Mouse (Mus musculus): ENCODE results near the gene Dscaml1.
A peak's percentile ranks its signal among the peaks of the same experiment; 100 is the strongest.

Dscaml1 gene

DNA sequence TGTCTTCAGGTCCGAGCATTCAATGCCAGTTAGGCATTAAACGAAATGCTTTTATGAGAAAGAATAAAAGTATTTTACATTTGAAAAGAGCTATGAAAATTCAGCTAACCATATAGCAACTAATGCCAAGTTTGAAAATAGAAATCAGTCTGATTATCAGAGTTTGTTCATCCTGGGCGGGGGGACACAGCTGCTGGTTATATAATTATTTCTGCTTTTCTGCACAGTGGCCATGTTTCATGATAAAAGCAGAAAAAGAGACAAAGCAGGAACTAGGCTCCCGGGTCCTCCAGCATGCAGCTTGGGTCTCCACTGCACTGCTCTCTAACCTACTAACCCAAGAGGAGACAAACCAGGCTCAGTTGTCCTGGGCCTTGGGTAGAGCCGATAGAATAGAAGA is 143.9 kb downstream of the Dscaml1 start:
- no peak for DNase-seq (ENCODE audit: low read depth, low spot score)

DNA sequence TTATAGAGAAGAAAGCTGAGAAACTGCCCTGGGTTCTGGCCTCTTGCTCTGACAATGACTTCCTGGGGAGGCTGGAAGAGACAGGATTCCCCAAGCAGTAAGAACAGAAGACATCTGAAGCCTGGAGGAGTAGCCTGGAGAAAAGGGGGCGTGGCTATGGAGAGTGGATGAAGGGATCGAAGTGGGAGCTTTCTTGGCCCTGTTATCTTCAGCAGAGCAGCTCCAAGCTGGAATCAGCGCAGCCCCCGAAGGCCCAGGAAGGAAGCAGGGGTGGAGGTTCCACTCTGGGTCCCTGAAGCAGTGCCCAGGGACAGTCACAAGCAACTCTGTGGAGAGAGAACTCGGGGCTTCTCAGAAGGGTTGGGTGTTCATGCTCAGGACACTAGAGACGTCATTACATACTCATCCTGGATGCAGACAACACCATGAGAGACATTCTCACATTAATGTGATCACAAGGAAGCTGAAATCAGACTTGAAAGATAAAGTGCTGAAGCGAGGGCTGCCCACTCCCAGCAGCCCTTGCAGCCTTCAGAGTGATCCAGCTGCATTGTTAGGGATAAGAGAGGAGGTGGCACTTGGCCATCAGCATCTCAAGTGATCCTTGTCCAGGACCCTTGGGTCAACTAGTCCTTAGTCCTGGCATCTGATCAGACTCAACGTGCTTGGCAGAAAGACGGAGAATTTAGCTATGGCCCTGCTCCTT is 146.5 kb downstream of the Dscaml1 start:
- DNase-seq (ENCODE audit: low read depth, low spot score), result no peak

DNA sequence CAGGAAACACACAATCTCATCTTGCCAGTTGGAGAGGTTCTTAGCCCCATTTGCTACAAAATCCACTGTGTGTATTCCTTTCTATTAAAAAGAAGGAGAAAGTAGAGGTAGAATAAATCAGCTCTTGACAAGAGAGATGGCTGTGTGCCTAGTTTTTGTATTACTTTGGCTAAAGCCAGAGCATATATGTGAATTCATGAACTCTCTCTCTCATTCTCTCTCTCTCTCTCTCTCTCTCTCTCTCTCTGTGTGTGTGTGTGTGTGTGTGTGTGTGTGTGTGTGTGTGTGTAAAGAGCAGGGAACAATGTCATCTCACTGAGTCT is 147.0 kb downstream of the Dscaml1 start:
- no peak for DNase-seq (ENCODE audit: low read depth, low spot score)

DNA sequence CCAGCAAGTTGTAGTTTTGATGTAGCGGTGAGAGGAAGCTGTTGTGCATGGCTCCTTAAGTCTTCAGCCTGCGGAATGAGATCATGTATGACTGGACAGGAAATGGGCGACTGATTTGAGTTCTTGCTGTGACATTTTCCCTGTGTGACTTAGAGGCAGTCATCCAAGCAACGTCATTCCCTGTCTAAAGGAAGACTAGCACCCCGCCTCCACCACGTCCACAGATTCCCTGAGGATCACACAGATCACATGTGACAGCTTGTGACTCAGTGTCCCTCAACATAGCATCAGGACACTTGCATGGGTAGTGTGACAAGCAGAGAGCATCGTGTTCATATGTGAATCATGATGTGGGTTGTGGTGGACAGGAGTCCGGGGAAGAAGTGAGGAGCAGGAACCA is 147.6 kb downstream of the Dscaml1 start:
- DNase-seq (ENCODE audit: low read depth, low spot score), result no peak

DNA sequence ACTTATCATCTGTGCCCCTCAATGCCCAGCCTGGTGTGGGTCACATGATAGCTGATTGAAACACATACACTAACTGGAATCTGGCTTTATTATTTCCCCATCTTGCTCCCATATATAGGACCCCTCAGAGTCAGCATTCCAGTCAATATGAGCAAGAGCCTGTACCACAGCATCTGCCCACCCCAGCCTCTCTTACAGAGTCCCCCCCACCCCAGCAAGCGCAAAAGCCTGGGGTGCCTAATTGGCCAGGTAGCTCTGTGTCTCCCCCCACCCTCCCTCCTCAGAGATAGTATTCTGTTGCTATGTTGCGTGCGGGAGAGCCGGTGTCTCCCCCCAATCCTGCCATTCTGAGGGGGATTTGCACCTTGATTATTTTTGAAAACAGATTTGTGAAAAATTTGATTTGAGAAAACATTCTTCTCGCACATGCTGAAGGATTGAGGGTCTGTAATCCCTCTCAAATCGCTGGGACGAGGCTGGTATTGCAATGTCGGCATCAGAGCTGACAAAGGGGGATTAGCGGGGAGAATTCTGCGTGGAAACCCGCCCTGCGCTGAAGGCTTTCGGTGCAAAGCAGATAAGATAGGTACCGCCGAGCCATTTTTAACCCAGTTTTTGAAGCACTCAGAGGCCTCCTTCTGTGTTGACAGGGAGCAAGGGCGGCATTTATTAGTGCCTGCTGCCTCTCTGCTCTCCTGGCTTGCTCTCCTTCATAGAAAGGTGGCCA is 153.8 kb downstream of the Dscaml1 start:
- DNase-seq (ENCODE audit: low read depth, low spot score), result peak; percentile 23

DNA sequence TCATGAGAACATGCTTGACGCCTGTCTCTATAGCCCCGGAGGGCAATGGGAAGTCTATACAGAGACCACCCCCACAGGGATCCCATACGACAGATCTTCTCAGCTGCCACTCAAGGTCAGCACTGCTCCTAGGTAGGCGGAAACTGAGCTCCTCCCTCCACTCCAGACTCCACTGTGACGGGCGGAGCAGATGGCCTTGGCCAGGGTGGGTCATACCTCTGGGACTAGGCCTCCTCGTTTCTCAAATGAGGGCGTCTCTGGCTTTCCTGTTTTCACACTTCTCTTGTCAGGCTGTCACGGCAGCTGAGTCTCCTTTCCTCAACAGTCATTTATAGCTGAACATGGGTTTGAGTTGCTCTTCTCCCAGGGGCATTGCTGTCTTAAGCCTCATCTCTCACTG is 160.0 kb downstream of the Dscaml1 start:
- DNase-seq (ENCODE audit: low read depth, low spot score), result no peak

DNA sequence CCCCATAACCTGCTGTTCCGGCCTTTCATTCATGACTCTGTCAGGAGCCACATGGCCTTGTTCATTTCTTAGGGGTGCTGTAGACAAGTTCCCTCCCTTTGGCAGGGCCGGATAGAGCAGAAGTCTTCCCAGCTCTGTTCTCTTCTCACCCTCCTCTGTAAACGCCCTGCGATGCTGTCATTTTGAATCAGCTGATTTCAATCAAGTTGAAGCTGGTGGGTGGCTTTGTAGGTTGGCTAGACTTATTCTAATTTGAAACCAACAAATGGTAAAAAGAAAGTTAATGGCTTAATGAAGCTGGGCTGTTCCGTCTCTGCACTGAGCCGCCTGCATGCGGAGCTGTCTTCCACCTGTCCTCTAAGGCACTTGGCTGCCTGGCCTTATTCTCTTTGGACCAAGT is 161.3 kb downstream of the Dscaml1 start:
- DNase-seq (ENCODE audit: low read depth, low spot score), result no peak

DNA sequence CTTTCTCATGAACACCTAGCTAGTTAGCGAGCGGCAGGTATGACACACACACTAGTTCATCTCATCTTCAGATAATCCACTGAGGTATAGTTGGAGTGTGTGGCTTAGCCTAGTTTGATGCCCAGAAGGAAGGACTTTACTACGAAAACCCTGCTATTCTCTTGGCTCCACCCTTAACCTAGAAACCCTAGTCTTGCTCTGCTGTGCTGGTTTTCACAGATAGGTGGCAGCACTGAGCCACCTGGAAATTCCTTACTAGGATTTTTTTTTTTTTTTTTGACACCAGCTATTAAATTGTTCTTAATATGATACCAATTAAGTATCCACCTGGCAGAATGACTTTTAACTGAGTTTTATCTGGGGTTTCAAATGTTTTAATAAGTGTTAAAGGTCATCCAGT is 163.4 kb downstream of the Dscaml1 start:
- peak; percentile 48 for DNase-seq (ENCODE audit: low read depth, low spot score)

DNA sequence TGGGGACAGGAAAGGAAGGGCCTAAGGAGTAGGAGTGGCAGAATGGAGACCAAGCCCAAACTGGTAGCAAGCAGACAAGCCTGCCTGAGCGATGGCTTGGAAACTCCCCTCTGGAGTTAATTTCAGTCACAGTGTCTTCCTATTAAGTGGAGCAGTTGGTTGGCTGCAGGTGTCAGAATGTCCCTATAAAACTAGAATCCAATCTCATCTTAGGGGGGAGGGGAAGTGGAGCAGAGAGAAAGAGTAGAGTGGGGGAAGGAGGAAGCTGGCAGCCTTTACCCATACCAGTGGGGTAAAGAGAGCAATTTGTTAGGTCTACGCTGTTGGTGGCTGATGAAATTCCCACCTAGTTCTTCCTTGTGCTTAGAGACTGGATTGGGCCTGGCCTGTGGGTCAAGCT is 164.6 kb downstream of the Dscaml1 start:
- DNase-seq (ENCODE audit: low read depth, low spot score), result no peak

DNA sequence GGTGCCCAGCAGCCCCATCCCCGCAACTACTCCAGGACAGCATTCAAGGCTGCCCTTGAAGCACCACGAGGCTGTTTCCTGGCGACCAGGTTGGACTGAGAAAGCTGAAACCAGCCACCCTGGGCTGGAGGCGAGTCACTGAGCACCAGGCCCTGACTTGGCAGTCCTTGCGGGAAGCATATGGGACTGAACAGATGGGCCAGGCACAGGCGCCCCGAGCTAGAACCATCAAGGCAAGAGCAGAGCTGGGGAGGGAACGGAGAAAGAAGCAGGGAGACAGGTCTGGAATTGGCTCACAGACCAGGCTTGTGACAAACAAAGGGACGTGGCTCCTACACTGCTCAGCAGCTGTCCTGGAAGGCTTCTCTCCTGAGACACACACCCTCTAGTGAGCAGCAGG is 165.9 kb downstream of the Dscaml1 start:
- no peak for DNase-seq (ENCODE audit: low read depth, low spot score)

DNA sequence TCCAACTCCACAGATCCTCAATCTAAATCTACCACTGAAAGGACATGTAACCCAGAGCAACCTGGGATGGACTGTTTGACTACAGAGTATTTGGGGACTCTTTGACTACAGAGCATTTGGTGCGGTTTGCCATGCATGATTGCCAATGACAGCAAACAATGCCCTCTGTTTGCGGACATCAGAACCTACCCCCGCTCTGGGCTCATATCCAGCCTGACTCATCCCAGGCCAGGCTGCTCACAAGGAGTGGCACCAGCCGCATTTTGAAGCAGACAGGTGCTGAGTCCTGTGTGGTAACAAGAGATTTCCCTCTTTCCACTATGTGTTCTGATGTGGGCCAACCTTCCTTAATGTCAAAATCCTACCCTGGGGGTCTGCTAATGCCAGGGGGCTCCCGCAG is 171.7 kb downstream of the Dscaml1 start:
- DNase-seq (ENCODE audit: low read depth, low spot score), result no peak

DNA sequence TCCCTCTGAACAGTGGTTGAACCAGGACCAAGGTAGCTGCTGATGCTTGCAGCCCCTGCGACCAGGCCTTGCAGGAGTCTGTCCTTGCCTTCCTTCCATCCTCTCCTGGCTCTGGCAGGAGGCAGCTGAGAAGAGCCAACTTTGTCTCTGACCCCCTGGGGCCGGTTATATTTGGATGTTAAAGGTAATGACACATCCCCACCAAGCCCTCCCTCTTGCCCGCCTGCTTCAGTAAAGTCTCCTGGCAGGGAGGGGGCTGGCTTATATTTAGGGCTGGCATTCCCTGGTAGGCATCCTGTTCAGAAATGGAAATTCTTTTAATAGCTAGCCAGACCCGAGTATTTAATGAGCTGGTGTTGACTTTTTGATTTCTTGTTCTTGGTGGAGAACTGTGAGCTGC is 172.9 kb downstream of the Dscaml1 start:
- DNase-seq (ENCODE audit: low read depth, low spot score), result no peak

DNA sequence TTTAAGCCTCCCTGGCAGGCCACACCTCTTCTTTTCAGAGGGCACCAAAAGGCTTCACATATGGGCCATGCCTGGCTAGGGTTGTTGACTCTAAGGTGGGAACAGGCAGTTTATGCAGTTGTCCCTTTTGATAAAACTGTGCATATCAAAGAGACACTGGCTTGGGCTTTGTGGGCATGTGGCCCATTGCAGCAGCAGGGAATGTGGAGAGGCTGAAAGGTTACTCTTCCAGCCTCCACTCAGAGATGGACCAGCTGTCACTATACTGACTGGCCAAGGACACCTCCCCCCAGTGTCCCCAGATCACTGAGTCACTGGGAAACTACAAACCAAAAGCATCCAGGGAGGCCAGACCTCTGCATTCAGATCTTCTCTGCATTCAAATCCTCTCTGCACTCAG is 180.9 kb downstream of the Dscaml1 start:
- DNase-seq (ENCODE audit: low read depth, low spot score), result no peak

DNA sequence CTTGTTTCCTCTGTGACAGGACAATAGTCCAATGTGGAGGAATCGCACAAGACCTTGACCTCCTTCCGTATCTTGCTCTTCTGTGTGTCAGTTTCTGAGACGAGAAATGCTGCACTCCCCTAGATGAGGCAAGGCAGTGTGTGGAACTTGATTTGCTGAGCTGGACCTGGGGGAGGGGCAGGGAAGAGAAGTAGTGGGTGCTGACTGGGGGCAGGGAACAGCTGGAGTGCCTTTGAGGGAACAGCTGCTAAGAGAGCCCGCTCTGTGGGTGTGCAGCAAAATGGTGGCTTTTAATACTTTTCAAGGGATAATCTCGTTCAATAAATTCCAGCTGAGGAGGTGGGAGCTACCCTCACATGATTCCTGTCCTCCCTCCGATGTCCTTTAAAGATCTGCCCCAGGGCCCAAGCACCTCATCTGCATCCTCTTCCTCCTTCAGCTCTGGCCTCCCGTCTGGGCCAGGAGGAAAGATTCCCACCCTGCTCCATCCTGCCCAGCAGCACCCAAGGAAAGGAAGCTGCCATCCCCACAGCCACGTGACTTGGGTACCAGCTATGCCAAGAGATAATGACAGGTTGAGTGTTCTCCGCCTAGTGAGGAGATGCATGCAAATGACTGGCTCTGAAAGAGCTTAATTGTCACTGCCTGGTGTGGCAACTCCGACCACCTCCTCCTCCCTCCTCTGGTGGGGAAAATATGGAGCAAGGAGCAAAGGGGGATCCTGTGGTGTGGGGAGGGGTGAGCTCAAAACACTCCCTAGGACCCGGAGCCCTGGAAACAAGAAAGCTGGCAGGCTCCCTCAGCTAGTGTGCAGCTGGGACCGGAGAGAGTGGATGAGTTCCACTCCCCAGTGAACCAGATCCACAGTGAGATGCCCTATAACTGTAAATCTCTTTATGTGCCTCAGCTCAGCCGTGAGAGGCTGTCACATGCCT is 181.9 kb downstream of the Dscaml1 start:
- DNase-seq (ENCODE audit: low read depth, low spot score), result peak; percentile 27

DNA sequence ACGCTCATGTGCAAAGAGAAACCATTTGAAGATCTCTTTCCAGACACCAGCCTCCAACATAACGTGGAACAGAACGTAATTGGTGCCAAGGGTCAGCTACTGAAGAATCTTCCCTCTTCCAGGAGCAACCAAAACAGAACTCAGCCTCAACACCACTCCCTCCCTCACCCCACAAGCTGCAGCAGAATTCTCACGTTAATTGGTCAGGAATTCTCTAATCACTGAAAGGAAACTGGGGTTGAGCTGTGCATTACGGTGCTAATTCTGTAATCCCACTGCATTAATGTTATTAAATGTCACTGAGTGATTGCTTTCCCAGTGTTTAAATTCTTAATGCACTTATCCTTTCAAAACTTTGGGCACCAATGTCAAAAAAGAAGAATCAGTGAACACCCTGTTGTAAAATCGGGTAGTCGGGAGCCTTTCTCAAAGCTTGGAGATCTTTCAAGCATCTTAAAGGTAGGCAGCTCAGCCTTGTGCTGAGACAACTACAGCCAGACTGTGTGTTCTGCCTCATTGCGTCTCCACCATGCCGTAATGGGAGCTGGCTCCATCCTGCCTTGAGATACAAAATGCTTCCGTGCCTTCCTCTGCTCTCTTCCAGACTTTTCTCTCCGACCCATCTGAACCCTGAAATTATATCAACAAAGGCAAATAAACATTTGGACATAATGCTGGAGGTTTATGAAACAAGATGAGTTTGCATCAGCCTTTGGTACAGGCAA is 184.1 kb downstream of the Dscaml1 start:
- no peak for DNase-seq (ENCODE audit: low read depth, low spot score)

DNA sequence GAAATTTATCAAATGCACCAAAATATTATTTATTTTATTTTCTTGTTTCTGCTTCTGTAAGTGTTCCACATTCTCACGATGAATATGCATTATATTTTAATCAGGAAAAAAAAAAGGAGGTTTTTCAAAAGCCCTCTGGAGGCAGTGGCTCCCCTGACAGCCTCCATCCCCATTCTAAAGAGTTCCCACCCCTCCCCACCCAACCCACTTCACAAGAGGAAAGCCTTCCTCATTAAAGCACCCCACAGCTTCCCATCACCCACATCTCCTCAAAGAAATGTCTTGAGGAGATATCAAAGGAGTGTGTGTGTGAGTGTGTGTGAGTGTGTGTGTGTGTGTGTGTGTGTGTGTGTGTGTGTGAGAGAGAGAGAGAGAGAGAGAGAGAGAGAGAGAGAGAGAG is 188.2 kb downstream of the Dscaml1 start:
- no peak for DNase-seq (ENCODE audit: low read depth, low spot score)

DNA sequence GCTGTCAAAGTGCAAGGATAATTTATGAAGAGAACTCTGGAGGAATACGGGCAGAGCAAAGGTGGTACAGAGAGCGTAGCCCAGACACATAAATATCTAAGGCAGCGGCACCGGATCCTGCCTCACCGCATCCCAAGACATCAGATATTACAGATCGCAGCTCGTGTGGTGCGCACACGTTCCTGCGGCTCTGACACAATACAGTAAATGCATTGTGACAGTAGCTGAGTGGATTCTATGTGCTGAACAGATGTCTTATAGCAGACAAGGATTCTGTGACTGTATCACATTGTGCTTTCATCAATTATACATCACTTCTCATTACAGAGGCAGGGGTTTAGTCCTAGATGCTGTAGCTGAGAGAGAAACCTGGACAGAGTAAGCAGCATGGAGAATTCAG is 191.5 kb downstream of the Dscaml1 start:
- no peak for DNase-seq (ENCODE audit: low read depth, low spot score)

DNA sequence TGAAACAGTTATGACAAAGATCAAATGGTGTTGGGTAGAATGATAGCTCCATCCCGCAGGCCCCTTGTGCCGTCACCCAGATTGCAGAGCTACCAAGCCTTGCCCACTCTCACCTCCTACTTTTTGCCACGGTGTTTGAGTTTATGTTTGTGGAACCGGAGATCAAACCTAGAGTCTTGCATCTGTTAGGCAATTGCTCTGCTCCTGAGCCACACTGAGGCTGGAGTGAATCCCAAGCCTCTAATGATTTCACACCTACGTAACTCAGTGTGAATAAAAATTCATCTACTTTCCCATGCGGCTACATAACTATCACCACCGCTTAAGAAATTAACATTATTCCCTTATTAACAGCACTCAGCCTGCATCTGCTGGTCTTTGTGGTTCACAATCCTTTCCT is 192.0 kb downstream of the Dscaml1 start:
- no peak for DNase-seq (ENCODE audit: low read depth, low spot score)

DNA sequence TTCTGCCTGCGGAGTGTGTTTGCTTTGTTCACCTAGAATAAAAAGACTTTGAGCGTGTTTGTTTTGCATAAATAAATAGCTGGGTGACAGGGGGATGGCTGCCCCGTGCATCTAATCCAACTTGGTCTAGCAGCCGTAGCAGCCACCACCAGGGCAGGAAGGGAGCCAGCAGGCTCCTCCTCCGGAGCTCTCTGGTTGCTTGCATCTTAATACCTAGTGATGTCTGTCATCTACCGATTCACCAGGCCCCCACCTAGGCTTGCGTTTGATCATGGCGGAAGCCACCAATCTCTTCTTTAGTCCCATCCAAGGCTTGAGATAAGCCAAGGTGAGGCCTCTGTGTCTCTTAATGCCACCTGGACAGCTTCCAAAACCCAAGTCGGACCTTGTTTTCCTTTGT is 193.6 kb downstream of the Dscaml1 start:
- no peak for DNase-seq (ENCODE audit: low read depth, low spot score)

DNA sequence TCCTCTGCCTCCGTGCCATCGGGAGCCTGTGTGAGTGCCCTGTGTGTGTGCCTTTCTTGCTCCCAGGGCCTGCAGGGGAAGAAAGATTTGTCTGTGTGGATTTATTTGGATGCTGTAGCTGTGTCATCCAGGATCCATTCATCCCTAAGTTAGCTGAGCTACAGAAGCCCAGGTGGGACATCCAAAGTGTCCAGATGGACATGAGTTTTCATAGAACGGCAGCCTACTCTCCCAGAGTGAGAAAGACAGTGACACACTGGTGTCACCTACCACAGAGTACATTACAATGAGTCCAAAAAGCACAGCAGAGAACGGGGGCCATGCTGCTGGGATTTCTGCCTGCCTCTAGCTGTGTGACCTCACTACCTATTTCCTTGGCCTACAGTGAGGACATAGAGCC is 194.5 kb downstream of the Dscaml1 start:
- DNase-seq (ENCODE audit: low read depth, low spot score), result no peak

DNA sequence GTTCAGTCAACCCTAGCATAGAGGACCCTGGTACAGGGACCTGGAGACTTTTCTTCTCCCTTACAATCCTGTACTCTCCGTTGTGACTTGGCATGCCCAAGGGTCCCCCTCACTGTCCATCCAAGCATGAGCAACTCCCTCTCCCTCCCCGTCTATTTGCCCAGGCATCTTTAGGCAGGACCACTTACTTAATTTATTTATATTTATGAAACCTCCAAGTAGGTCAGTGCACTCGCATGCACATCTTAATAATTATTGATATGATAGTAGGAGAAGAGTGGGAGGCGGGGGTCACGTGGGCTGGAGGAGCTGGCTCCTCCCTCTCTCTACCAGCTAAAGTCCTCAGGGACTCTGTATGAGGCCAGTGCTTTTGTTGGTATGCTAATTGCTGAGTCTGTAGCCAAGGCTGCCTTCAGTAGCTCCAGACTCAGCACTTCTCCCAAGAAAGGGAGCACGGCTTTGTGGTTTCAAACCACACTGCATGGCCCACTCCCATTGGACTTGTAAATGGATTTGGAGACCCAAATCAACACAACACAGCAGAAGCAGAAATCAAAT is 199.5 kb downstream of the Dscaml1 start:
- DNase-seq (ENCODE audit: low read depth, low spot score), result no peak

DNA sequence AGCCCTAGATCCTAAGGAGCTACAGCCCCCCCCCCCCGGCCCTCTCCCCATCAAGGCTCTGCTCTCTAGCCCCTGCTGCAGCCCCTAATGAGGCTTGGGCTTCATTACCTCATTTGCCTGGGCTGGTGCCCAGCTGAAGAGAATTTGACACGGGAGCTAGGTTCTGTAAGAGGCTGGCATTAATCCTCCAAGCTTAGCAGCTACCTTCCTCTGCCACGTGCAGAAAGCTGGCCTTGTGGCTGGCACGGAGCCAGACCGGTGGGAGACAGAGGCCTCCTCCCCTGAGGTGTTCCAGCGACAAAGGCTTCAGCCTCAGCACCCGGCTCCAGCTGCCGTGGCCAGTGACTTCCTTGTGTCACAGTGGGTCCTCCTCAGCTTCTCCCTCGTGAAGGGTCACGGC is 206.1 kb downstream of the Dscaml1 start:
- DNase-seq (ENCODE audit: low read depth, low spot score), result peak; percentile 79
